Mouse (Mus musculus) hematopoietic stem cell, adult 5-6 weeks (primary cell): Measurements from ENCODE around the gene Dock4. TPM values are rescaled to one million over a fixed set of nuclear protein-coding genes. Genes with fewer than 3 reads are reported as not detected.

ENCODE experiments used
- ATAC-seq, 2 experiments: fragments of 125-278 bp in 1 of 2; replicated peaks in 1 of 2; 2 replicates each; pipeline ENCODE4 v1.8.0; 2016 to 2017; ENCODE audit warnings: inconsistent platforms in 2 of 2, mild to moderate bottlenecking in 2 of 2, moderate number of reproducible peaks in 2 of 2, low read depth in 1 of 2, moderate TSS enrichment in 1 of 2; ENCODE audit not compliant: low FRiP score in 2 of 2, poor library complexity in 2 of 2, severe bottlenecking in 2 of 2, insufficient read depth in 1 of 2, low TSS enrichment in 1 of 2
- total RNA-seq: library from RNA; stranded (forward); fragments of 172-1452, 232-1000 nt; gene quantifications from 2 replicates; pipeline ENCODE4 v1.2.3, GENCODE M21; 2017

Gene Dock4
- total RNA-seq, 1 experiment from 2014 or later: 0.65 TPM

- ATAC-seq: no peak
Observed at GRCm38 (mm10) chr12:40798344-40799017, 352.7 kb downstream of the Dock4 start.

GRCm38 (mm10) chr12:40801456-40801855 lies 355.7 kb downstream of the Dock4 start:
- ATAC-seq: no peak

GRCm38 (mm10) chr12:40805257-40805656 lies 359.5 kb downstream of the Dock4 start:
- ATAC-seq: no peak

GRCm38 (mm10) chr12:40807916-40808315 lies 362.2 kb downstream of the Dock4 start:
- ATAC-seq: no peak

- no peak for ATAC-seq
Observed at GRCm38 (mm10) chr12:40813474-40813873, 367.7 kb downstream of the Dock4 start.

GRCm38 (mm10) chr12:40814659-40815363 lies 369.1 kb downstream of the Dock4 start:
- ATAC-seq: no peak

- no peak for ATAC-seq
Observed at GRCm38 (mm10) chr12:40818046-40818708, 372.4 kb downstream of the Dock4 start.

- ATAC-seq: no peak
Observed at GRCm38 (mm10) chr12:40823631-40824030, 377.9 kb downstream of the Dock4 start.

GRCm38 (mm10) chr12:40824251-40824650 lies 378.5 kb downstream of the Dock4 start:
- ATAC-seq: no peak

GRCm38 (mm10) chr12:40825935-40826460 lies 380.2 kb downstream of the Dock4 start:
- no peak for ATAC-seq

GRCm38 (mm10) chr12:40826491-40826890 lies 380.7 kb downstream of the Dock4 start:
- ATAC-seq: no peak

GRCm38 (mm10) chr12:40828025-40828424 lies 382.3 kb downstream of the Dock4 start:
- no peak for ATAC-seq

- ATAC-seq: no peak
Observed at GRCm38 (mm10) chr12:40829269-40829668, 383.5 kb downstream of the Dock4 start.

GRCm38 (mm10) chr12:40832157-40832556 lies 386.4 kb downstream of the Dock4 start:
- peak; percentile 81 to 83; a peak in 3 of 4 replicates for ATAC-seq

GRCm38 (mm10) chr12:40836924-40837323 lies 391.2 kb downstream of the Dock4 start:
- no peak for ATAC-seq

GRCm38 (mm10) chr12:40837597-40838337 lies 392.0 kb downstream of the Dock4 start:
- ATAC-seq: peak; percentile 50 to 68; a peak in 2 of 4 replicates

GRCm38 (mm10) chr12:40838338-40838695 lies 392.6 kb downstream of the Dock4 start:
- ATAC-seq: no peak
